Mouse (Mus musculus) liver, embryonic 14.5 days (tissue): Measurements from ENCODE around the gene Sbno2. TPM values are rescaled to one million over a fixed set of nuclear protein-coding genes. Genes with fewer than 3 reads are reported as not detected.
A peak's percentile ranks its signal among the peaks of the same experiment; 100 is the strongest.

Experiments used
- ATAC-seq: fragments of 200-750 bp; cut with Nextera tagmentation; 2 replicates; pipeline ENCODE4 v1.8.0; 2017; ENCODE audit warnings: moderate number of reproducible peaks, mild to moderate bottlenecking, moderate library complexity; ENCODE audit not compliant: insufficient read depth
- DNase-seq, 3 experiments: peaks; one replicate each; pipeline ENCODE4 v3.0.0-alpha.2; 2012 to 2013; ENCODE audit warnings: low read depth in 3 of 3, low spot score in 3 of 3
- H3K27ac ChIP-seq: fragments of 300-500 bp; sonication (generic); 2 replicates; pipeline ENCODE4 v1.5.1; 2014; ENCODE audit warnings: moderate library complexity, mild to moderate bottlenecking, control low read depth, inconsistent platforms
- H3K27me3 ChIP-seq: fragments of 300-500 bp; sonication (generic); 2 replicates; pipeline ENCODE4 v1.6.1; 2014; ENCODE audit warnings: mild to moderate bottlenecking, low read length, moderate library complexity; ENCODE audit not compliant: control insufficient read depth, insufficient read depth
- H3K36me3 ChIP-seq: fragments of 300-500 bp; sonication (generic); replicated peaks from 2 replicates; pipeline ENCODE4 v1.6.1; 2014; ENCODE audit warnings: low read depth; ENCODE audit not compliant: control insufficient read depth, insufficient read depth
- H3K4me1 ChIP-seq, 2 experiments: fragments of 200-500 bp in 1 of 2; fragments of 300-500 bp in 1 of 2; sonication (generic) in 1 of 2; replicated peaks; 2 replicates each; pipeline ENCODE4 v1.6.1; 2012 to 2014; ENCODE audit warnings: antibody characterized with exemption in 1 of 2, inconsistent platforms in 1 of 2, low read length in 1 of 2; ENCODE audit not compliant: control insufficient read depth in 2 of 2, insufficient read depth in 2 of 2
- H3K4me2 ChIP-seq: fragments of 300-500 bp; sonication (generic); 2 replicates; pipeline ENCODE4 v1.6.1; 2014; ENCODE audit warnings: low read depth, mild to moderate bottlenecking, control low read depth, moderate library complexity
- H3K4me3 ChIP-seq, 2 experiments: fragments of 200-500 bp in 1 of 2; fragments of 300-500 bp in 1 of 2; sonication (generic) in 1 of 2; 2 replicates each; pipeline ENCODE4 v1.5.1; 2012 to 2014; ENCODE audit warnings: low read depth in 2 of 2, low read length in 2 of 2, mild to moderate bottlenecking in 2 of 2, control low read depth in 1 of 2, inconsistent platforms in 1 of 2, moderate library complexity in 1 of 2; ENCODE audit not compliant: insufficient read depth in 1 of 2
- H3K9ac ChIP-seq: fragments of 300-500 bp; sonication (generic); replicated peaks from 2 replicates; pipeline ENCODE4 v1.6.1; 2014; ENCODE audit warnings: mild to moderate bottlenecking, control low read depth, moderate library complexity
- H3K9me3 ChIP-seq: fragments of 300-500 bp; sonication (generic); 2 replicates; pipeline ENCODE4 v1.6.1; 2016; ENCODE audit warnings: low read length, mixed read lengths; ENCODE audit not compliant: control insufficient read depth
- CTCF ChIP-seq: IDR thresholded peaks from 2 replicates; pipeline ENCODE4 v1.5.1; 2016; ENCODE audit warnings: antibody characterized with exemption, low read depth, control low read depth
- EP300 ChIP-seq: IDR thresholded peaks from 2 replicates; pipeline ENCODE4 v1.6.1; 2016; ENCODE audit warnings: antibody characterized with exemption, low read depth
- WGBS: fragments of 180-500 bp; shearing (Covaris S2); extraction: QIAGEN DNeasy Blood & Tissue Kit; methylation state at CpG from one replicate; pipeline ENCODE4 v1.1.7; 2014; ENCODE audit not compliant: insufficient replicate concordance; 5-methylcytosine and 5-hydroxymethylcytosine counted together
- polyA plus RNA-seq, 2 experiments: library from polyadenylated mRNA; depleted of rRNA in 1 of 2; stranded (reverse) in 1 of 2; unstranded in 1 of 2; fragments of >200 nt; fragmentation: Nextera tagmentation in 1 of 2; extraction: Ambion mirVana in 1 of 2; gene quantifications; 2 replicates each; pipeline versions ENCODE4 v1.2.1 to v1.2.3; 2012 to 2014

The Sbno2 gene
- polyA plus RNA-seq, 2 experiments = 6.6 to 10.0 TPM

GRCm38 (mm10) chr10:80094085-80094484, 11.3 kb downstream of the Sbno2 start:
- Histone ChIP-seq H3K9ac (no peak overlapping the region), H3K9me3 (no peaks in the 10 kb centered on the region), H3K4me3 (no peak overlapping the region), H3K27me3 (no peaks in the 10 kb centered on the region), H3K36me3 (no peaks in the 10 kb centered on the region), H3K27ac (no peak overlapping the region), H3K4me1 (peaks cover 25 to 26% of the 10 kb centered on the region in 2 experiments), H3K4me2 (no peak overlapping the region)
- TF ChIP-seq CTCF (no peak), EP300 (no peak)
- WGBS = 76% methylated on average over 6 of the region's 6 CpGs
- ATAC-seq = no peak
- no peak for DNase-seq

DNA sequence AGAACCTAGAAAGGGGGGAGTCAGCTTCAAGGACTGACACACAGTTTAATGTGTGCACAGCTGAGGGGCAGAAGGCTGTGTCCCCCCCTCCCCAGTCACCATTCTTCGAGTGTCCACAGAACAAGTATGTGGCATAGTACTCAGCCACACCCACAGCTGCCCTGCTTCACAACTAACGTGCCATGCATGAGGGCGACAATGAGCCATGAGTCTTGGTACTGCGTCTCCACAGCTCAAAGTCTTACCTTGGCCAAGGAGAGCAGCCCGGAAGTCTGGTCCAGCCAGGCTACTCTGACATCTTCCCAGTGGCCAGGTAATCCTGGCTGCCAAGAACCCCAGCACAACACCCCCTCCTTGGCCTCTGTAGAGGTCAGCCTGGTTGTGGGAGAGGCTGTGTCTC, 12.7 kb downstream of the Sbno2 start:
- no peak overlapping the region for H3K4me3 ChIP-seq
- H3K4me1 ChIP-seq = peaks cover 11 to 12% of the 10 kb centered on the region in 2 experiments
- no peaks in the 10 kb centered on the region for H3K9me3 ChIP-seq
- ATAC-seq = no peak
- no peak overlapping the region for H3K9ac ChIP-seq
- H3K27ac ChIP-seq = no peak overlapping the region
- no peaks in the 10 kb centered on the region for H3K27me3 ChIP-seq
- H3K4me2 ChIP-seq = no peak overlapping the region
- no peak for DNase-seq
- TF ChIP-seq CTCF = no peak
- TF ChIP-seq EP300 = no peak
- H3K36me3 ChIP-seq = no peaks in the 10 kb centered on the region
- WGBS = 81% methylated on average over 5 of the region's 5 CpGs

- Histone ChIP-seq H3K36me3 (no peaks in the 10 kb centered on the region), H3K9me3 (no peaks in the 10 kb centered on the region), H3K27ac (no peak overlapping the region), H3K4me3 (no peak overlapping the region), H3K4me1 (no peaks in the 10 kb centered on the region; a peak in 2 of 4 replicates), H3K4me2 (no peak overlapping the region), H3K9ac (no peak overlapping the region), H3K27me3 (no peaks in the 10 kb centered on the region)
- TF ChIP-seq CTCF = no peak
- TF ChIP-seq EP300 = no peak
- 86% methylated on average over 6 of the region's 6 CpGs for WGBS
- no peak for DNase-seq
- no peak for ATAC-seq
Observed at GRCm38 (mm10) chr10:80091527-80091926, 13.8 kb downstream of the Sbno2 start.

DNA sequence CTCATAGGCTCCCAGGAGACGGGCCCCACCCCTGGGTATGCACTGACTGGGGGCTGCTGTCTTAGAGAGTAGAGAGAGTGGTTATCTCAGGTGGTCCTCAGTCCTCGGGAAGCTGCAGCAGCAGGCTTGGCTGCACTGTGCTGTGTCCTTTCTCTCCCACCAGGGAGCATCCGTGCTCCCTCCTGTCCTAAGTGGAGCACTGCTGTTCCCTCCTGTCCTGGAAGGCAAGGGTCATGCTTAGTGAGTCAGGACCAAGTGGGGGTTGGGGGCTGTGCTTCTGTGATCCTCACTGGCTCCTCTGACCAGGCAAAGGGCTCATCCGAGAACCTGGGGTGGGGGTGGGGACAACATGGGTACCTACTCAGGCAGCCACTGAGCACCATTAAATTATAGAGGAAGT, 16.2 kb downstream of the Sbno2 start:
- Histone ChIP-seq H3K9me3 (no peaks in the 10 kb centered on the region), H3K9ac (no peak overlapping the region), H3K4me1 (no peaks in the 10 kb centered on the region; a peak in 1 of 4 replicates), H3K36me3 (peaks cover 6% of the 10 kb centered on the region), H3K4me3 (no peak overlapping the region), H3K4me2 (no peak overlapping the region), H3K27me3 (no peaks in the 10 kb centered on the region), H3K27ac (no peak overlapping the region)
- TF ChIP-seq EP300 (no peak), CTCF (peak; percentile 43; the same call in 1 of the 2 replicates)
- DNase-seq (no peak), ATAC-seq (peak; percentile 24; the same call in 1 of the 2 replicates)
- WGBS = 55% methylated on average over 4 of the region's 4 CpGs

DNA sequence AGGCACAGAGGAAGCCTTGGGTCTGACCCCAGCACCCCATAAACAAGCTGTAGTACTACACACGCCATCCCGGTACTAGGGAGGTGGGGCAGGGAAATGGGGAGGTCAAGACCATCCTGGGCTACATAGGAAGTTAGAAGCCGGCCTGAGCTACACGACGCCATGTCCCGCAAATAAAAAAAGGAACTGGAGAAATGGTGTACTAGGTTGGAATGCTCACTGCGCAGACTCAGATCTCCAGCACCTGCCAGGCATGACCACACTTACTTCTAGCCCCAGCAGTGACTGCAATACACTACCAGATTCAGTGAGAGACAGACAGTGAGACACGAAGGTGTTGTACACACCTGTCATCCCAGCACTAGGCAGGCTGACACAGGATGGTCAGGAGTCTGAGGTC, 17.9 kb downstream of the Sbno2 start:
- Histone ChIP-seq H3K9ac (no peak overlapping the region), H3K27ac (no peak overlapping the region), H3K27me3 (no peaks in the 10 kb centered on the region), H3K4me1 (no peaks in the 10 kb centered on the region; a peak in 1 of 4 replicates), H3K36me3 (peaks cover 9% of the 10 kb centered on the region), H3K4me2 (no peak overlapping the region), H3K4me3 (no peak overlapping the region), H3K9me3 (no peaks in the 10 kb centered on the region)
- no peak for TF ChIP-seq EP300
- no peak for TF ChIP-seq CTCF
- no peak for DNase-seq
- 59% methylated on average over 8 of the region's 8 CpGs for WGBS
- no peak for ATAC-seq
